Mouse (Mus musculus) heart, embryonic 11.5 days (tissue): ENCODE measurements around the gene Gm45062. TPM values are rescaled to one million over a fixed set of nuclear protein-coding genes. Genes with fewer than 3 reads are reported as not detected.

Experiments used
- ATAC-seq: fragments of 200-750 bp; cut with Nextera tagmentation; replicated peaks from 2 replicates; pipeline ENCODE4 v1.8.0; 2017; ENCODE audit warnings: moderate library complexity; ENCODE audit not compliant: insufficient number of reproducible peaks, low FRiP score, low TSS enrichment
- H3K27ac ChIP-seq: fragments of 300-500 bp; sonication (generic); 2 replicates; pipeline ENCODE4 v1.5.1; 2014; ENCODE audit warnings: mild to moderate bottlenecking, low read depth, low read length
- H3K27me3 ChIP-seq: fragments of 300-500 bp; sonication (generic); 2 replicates; pipeline ENCODE4 v1.6.1; 2014; ENCODE audit warnings: mild to moderate bottlenecking, low read length, mixed read lengths; ENCODE audit not compliant: control insufficient read depth, insufficient read depth
- H3K36me3 ChIP-seq: fragments of 300-500 bp; sonication (generic); 2 replicates; pipeline ENCODE4 v1.6.1; 2014; ENCODE audit warnings: mild to moderate bottlenecking, low read length, moderate library complexity, mixed read lengths; ENCODE audit not compliant: control insufficient read depth, insufficient read depth
- H3K4me1 ChIP-seq: fragments of 300-500 bp; sonication (generic); 2 replicates; pipeline ENCODE4 v1.6.1; 2014; ENCODE audit warnings: low read length; ENCODE audit not compliant: control insufficient read depth, insufficient read depth
- H3K4me2 ChIP-seq: fragments of 300-500 bp; sonication (generic); 2 replicates; pipeline ENCODE4 v1.6.1; 2014; ENCODE audit warnings: mild to moderate bottlenecking, moderate library complexity
- H3K4me3 ChIP-seq: fragments of 300-500 bp; sonication (generic); 2 replicates; pipeline ENCODE4 v1.5.1; 2014; ENCODE audit warnings: low read depth, low read length
- H3K9ac ChIP-seq: fragments of 300-500 bp; sonication (generic); 2 replicates; pipeline ENCODE4 v1.6.1; 2014; ENCODE audit warnings: mild to moderate bottlenecking, low read depth, low read length, moderate library complexity
- H3K9me3 ChIP-seq: fragments of 300-500 bp; sonication (generic); replicated peaks from 2 replicates; pipeline ENCODE4 v1.6.1; 2016; ENCODE audit warnings: low read length; ENCODE audit not compliant: control insufficient read depth
- WGBS: fragments of 180-500 bp; shearing (Covaris S2); extraction: QIAGEN DNeasy Blood & Tissue Kit; methylation state at CpG from one replicate; pipeline ENCODE4 v1.1.7; 2014; ENCODE audit not compliant: insufficient replicate concordance; 5-methylcytosine and 5-hydroxymethylcytosine counted together
- polyA plus RNA-seq: library from polyadenylated mRNA; unstranded; fragments of >200 nt; fragmentation: Nextera tagmentation; extraction: Ambion mirVana; gene quantifications from 2 replicates; pipeline ENCODE4 v1.2.1, GENCODE M21; 2014

Gm45062 gene
- polyA plus RNA-seq, 1 experiment from 2014 or later: 6.8 TPM

DNA sequence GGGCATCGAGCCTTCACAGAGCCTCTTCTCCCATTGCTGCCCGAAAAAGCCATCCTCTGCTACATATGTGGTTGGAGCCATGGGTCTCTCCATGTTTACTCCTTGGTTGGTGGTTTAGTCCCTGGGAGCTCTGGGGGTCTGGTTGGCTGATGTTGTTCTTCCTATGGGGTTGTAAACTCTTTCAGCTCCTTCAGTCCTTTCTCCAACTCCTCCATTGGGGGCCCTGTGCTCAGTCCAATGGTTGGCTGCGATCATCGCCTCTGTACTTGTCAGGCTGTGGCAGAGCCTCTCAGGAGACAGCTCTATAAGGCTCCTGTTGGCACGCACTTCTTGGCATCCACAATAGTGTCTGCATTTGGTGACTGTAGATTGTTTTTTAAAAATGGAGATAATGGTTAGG, 285.6 kb downstream of the Gm45062 start:
- WGBS: 91% methylated on average over 5 of the region's 5 CpGs
- Histone ChIP-seq H3K4me2 (no peak overlapping the region), H3K4me1 (no peaks in the 10 kb centered on the region), H3K36me3 (no peaks in the 10 kb centered on the region), H3K9me3 (no peaks in the 10 kb centered on the region), H3K9ac (no peak overlapping the region), H3K4me3 (no peak overlapping the region), H3K27ac (no peak overlapping the region), H3K27me3 (no peaks in the 10 kb centered on the region)
- no peak for ATAC-seq

GRCm38 (mm10) chr6:8545780-8546179, 286.5 kb downstream of the Gm45062 start:
- Histone ChIP-seq H3K27me3 (no peaks in the 10 kb centered on the region), H3K4me3 (no peak overlapping the region), H3K4me1 (no peaks in the 10 kb centered on the region), H3K27ac (no peak overlapping the region), H3K4me2 (no peak overlapping the region), H3K9ac (no peak overlapping the region), H3K36me3 (0 out of 2 replicates have a peak, but pooled peaks cover 2% of the 10 kb centered on the region), H3K9me3 (no peaks in the 10 kb centered on the region)
- WGBS: 87% methylated on average over 7 of the region's 7 CpGs
- no peak for ATAC-seq

DNA sequence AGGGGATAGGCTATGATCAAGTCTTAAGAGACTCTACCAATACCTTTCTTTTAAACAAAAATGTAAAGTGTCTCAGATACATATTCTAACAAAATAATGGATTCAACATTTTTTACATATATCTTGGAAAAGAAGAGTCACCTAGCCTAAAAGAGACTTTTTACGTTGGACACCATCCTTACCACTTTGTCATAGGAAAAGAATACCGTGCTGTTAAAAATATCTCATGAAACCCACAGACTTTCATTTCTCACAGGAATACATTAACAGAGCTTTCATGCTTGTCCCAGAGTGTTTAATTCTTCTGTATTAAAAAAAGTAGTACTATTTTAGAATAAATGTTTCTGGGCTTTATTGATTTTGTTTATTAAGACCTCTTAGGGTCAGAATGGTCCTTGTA, 291.9 kb downstream of the Gm45062 start:
- Histone ChIP-seq H3K4me3 (no peak overlapping the region), H3K4me1 (no peaks in the 10 kb centered on the region), H3K27me3 (no peaks in the 10 kb centered on the region), H3K9me3 (no peaks in the 10 kb centered on the region), H3K36me3 (0 out of 2 replicates have a peak, but pooled peaks cover 4% of the 10 kb centered on the region), H3K9ac (no peak overlapping the region), H3K4me2 (no peak overlapping the region), H3K27ac (no peak overlapping the region)
- WGBS: 88% methylated on average over 2 of the region's 2 CpGs
- no peak for ATAC-seq

GRCm38 (mm10) chr6:8556849-8557571, 297.8 kb downstream of the Gm45062 start:
- no peaks in the 10 kb centered on the region for H3K4me1 ChIP-seq
- no peak for ATAC-seq
- no peak overlapping the region for H3K27ac ChIP-seq
- 88% methylated on average over 5 of the region's 5 CpGs for WGBS
- H3K4me2 ChIP-seq: no peak overlapping the region
- no peaks in the 10 kb centered on the region for H3K9me3 ChIP-seq
- H3K27me3 ChIP-seq: no peaks in the 10 kb centered on the region
- no peak overlapping the region for H3K4me3 ChIP-seq
- no peak overlapping the region for H3K9ac ChIP-seq
- H3K36me3 ChIP-seq: 0 out of 2 replicates have a peak, but pooled peaks cover 6% of the 10 kb centered on the region

DNA sequence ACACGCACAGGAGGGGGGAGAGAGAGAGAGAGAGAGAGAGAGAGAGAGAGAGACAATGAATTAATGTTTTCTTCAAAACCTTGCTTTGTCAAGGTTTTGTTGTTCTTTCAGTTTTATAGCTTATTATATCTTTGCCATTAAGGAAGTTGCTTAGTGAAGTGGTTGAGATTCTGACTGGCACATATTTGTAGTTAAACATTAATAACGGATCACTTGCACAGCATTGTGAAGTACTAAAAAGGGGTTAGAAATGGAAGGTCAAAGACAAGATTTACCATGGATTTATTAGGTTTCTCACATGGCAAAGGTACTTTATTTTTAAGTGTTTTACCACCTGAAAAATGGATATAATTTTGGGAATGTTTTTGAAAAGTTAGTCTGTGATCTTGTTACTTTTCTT, 301.4 kb downstream of the Gm45062 start:
- no peak overlapping the region for H3K27ac ChIP-seq
- WGBS: 90% methylated on average over 2 of the region's 2 CpGs
- no peak for ATAC-seq

DNA sequence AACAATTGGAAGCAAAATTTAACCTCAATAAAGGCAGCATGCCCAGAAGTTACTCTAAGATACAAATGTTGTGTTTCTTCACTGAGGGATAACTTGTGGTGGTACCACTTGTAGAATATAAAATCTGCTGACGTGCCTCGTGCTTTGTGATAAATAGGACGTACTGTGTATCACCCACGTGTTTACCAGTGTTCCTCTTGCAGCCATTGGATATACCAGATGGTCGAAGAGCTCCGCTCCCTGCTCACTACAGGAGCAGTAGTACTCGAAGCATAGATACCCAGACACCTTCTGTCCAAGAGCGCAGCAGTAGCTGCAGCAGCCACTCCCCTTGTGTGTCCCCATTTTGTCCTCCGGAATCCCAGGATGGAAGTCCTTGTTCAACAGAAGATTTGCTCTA, 323.1 kb downstream of the Gm45062 start:
- no peak overlapping the region for H3K9ac ChIP-seq
- no peaks in the 10 kb centered on the region for H3K9me3 ChIP-seq
- no peak for ATAC-seq
- H3K4me3 ChIP-seq: no peak overlapping the region
- no peak overlapping the region for H3K27ac ChIP-seq
- no peaks in the 10 kb centered on the region for H3K36me3 ChIP-seq
- H3K4me1 ChIP-seq: no peaks in the 10 kb centered on the region
- no peak overlapping the region for H3K4me2 ChIP-seq
- 88% methylated on average over 9 of the region's 9 CpGs for WGBS
- no peaks in the 10 kb centered on the region for H3K27me3 ChIP-seq

More for the DNA sequence above, 301.4 kb downstream of the Gm45062 start:
- no peak overlapping the region for H3K4me3 ChIP-seq
- H3K4me1 ChIP-seq: no peaks in the 10 kb centered on the region
- H3K36me3 ChIP-seq: 0 out of 2 replicates have a peak, but pooled peaks cover 6% of the 10 kb centered on the region
- H3K9me3 ChIP-seq: no peaks in the 10 kb centered on the region
- H3K4me2 ChIP-seq: no peak overlapping the region
- H3K9ac ChIP-seq: no peak overlapping the region
- H3K27me3 ChIP-seq: no peaks in the 10 kb centered on the region

DNA sequence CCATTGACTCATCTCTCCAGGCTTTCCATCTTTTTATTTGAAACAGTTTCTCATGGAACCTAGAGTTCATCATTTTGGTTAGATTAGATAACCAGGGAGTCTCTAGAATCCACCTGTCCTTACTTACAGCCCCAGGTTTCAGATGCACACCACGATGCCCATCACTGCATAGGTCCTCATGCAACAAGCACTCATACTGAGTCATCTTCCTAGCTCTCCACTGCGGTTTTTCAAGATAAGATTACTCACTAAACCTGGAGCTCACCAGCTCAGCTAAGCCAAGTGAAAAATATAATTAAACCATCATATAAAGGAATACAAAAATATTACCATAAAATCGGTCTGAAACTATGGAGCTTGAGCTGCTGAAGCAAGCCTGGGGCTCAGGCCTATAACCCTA, 324.6 kb downstream of the Gm45062 start:
- Histone ChIP-seq H3K9me3 (no peaks in the 10 kb centered on the region), H3K4me3 (no peak overlapping the region), H3K36me3 (no peaks in the 10 kb centered on the region), H3K4me1 (no peaks in the 10 kb centered on the region), H3K9ac (no peak overlapping the region), H3K4me2 (no peak overlapping the region), H3K27me3 (no peaks in the 10 kb centered on the region), H3K27ac (no peak overlapping the region)
- WGBS: 77% methylated on average over 3 of the region's 3 CpGs
- no peak for ATAC-seq

- WGBS: 81% methylated on average over 9 of the region's 9 CpGs
- no peak overlapping the region for H3K4me3 ChIP-seq
- no peak overlapping the region for H3K27ac ChIP-seq
- H3K4me2 ChIP-seq: no peak overlapping the region
- no peaks in the 10 kb centered on the region for H3K36me3 ChIP-seq
- H3K9ac ChIP-seq: no peak overlapping the region
- no peaks in the 10 kb centered on the region for H3K4me1 ChIP-seq
- no peaks in the 10 kb centered on the region for H3K9me3 ChIP-seq
- no peaks in the 10 kb centered on the region for H3K27me3 ChIP-seq
- no peak for ATAC-seq
Observed at GRCm38 (mm10) chr6:8591665-8592064, 332.4 kb downstream of the Gm45062 start.

DNA sequence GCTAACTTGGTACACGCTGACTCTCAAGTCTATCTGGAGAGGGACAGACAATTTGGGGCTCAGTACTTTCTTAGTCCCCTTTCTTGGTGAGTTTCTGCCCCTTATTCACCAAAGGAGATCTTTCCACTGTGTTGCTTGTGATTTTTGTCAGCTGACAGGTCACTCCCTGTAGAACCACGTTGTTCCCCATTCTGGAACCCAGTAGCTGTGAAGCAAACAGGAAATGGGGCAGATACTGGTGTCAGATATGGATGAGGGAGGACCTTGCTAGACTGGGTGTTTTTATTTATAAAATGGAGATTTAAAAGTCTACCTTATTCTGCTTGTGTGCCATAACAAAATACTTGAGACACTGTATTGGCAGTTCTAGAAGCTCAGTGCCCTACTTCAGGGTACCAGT, 358.1 kb downstream of the Gm45062 start:
- no peak overlapping the region for H3K4me3 ChIP-seq
- no peak for ATAC-seq
- 72% methylated on average over 2 of the region's 2 CpGs for whole genome bisulfite sequencing
- H3K4me2 ChIP-seq: no peak overlapping the region
- peaks cover 2% of the 10 kb centered on the region; the same call in 1 of the 2 replicates for H3K4me1 ChIP-seq
- 0 out of 2 replicates have a peak, but pooled peaks cover 2% of the 10 kb centered on the region for H3K9me3 ChIP-seq
- no peak overlapping the region for H3K9ac ChIP-seq
- no peaks in the 10 kb centered on the region for H3K36me3 ChIP-seq
- no peak overlapping the region for H3K27ac ChIP-seq
- no peaks in the 10 kb centered on the region for H3K27me3 ChIP-seq
